Mouse (Mus musculus): Measurements from ENCODE around the gene Selenow. TPM values are rescaled to one million over a fixed set of nuclear protein-coding genes. Genes with fewer than 3 reads are reported as not detected.

Selenow gene
- polyA plus RNA-seq, 1 experiment from 2014 or later: 1,130 TPM

DNA sequence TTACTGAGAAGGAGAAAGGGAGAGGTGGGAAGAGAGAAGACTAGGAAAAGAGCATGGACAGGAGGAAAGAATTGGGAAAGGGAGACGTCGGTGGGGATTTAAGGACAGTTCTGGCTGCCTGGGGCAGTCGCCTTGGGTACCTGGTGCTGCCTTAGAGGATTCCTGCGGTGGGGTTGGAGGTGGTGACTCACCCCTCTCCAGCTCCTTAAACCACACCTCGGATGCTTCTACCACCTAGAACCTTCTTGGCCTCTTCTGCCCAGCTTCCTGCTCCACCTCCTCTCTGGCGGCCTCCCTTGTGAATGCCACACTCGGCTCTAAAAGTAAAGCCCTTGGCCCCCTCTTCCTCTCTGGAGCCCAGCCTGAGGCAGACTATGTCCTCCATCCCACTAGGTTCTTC lies 33.3 kb upstream of the Selenow start:
- Histone ChIP-seq H3K27me3 (0 out of 2 replicates have a peak, but pooled peaks cover 16% of the 10 kb centered on the region), H3K9me3 (no peaks in the 10 kb centered on the region), H3K27ac (no peak overlapping the region), H3K4me2 (peak overlapping the region; percentile 49), H3K4me1 (peaks cover 7% of the 10 kb centered on the region; the same call in 1 of the 2 replicates), H3K4me3 (replicated peaks) (peak overlapping the region; percentile 28), H3K36me3 (replicated peaks) (no peaks in the 10 kb centered on the region), H3K9ac (no peak overlapping the region)
- WGBS: 32% methylated on average over 5 of the region's 7 CpGs
- ATAC-seq (ENCODE audit: low FRiP score): no peak

DNA sequence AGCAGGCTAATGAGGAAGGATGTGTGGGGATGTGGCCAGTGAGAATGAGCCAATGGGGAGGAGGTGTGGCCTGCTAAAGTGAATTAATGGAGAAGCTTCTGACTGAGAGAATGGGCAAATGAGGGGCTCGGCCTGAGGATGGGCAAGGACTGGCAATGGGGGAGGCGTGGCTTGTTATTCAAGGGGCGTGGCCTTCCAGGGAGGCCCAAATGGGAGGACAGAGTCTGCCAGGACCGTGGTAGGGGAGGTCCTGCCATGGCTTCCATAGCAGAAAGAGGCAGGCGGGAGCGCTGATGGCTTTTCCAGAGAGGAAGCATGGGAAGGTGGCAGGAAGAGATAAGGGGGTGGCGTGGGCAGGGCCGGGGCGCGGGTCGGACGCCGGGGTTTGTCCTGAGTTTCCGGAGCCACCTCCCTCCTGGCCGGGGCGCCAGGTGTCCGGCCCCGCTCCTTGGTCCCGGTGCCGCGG lies 32.8 kb upstream of the Selenow start:
- Histone ChIP-seq H3K9me3 (no peaks in the 10 kb centered on the region), H3K27ac (no peak overlapping the region), H3K4me1 (peaks cover 7% of the 10 kb centered on the region; the same call in 1 of the 2 replicates), H3K4me3 (replicated peaks) (peak overlapping the region; percentile 28), H3K36me3 (replicated peaks) (no peaks in the 10 kb centered on the region), H3K4me2 (peak overlapping the region; percentile 49), H3K27me3 (0 out of 2 replicates have a peak, but pooled peaks cover 16% of the 10 kb centered on the region), H3K9ac (no peak overlapping the region; the same call in 1 of the 2 replicates)
- no peak for ATAC-seq (ENCODE audit: low FRiP score)
- WGBS: 4% methylated on average over 21 of the region's 21 CpGs

DNA sequence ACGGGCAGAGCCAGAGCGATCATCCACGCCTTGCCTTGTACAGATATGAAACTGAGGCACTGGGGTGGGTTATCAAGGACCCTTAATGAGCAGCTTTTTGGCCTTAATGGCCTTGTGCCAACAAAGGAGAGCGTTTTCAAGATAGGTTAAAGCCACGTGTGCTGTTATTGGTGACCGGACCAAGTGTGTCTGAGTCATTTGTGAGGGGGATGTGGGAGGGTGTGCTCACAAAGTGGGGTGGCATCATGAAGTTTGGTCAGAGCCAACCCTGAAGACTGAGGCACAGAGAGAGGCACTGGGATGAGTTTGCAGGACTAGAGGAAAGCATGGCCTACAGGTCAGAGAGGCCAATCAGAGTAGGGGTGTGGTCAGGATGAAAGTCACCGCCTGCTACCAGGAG lies 32.2 kb upstream of the Selenow start:
- ATAC-seq (ENCODE audit: low FRiP score): no peak
- WGBS: 90% methylated on average over 7 of the region's 7 CpGs
- H3K4me3 ChIP-seq (replicated peaks): no peak overlapping the region
- H3K9me3 ChIP-seq: no peaks in the 10 kb centered on the region
- peaks cover 7% of the 10 kb centered on the region; the same call in 1 of the 2 replicates for H3K4me1 ChIP-seq
- H3K27ac ChIP-seq: no peak overlapping the region
- no peak overlapping the region for H3K9ac ChIP-seq
- H3K4me2 ChIP-seq: no peak overlapping the region
- no peaks in the 10 kb centered on the region for H3K36me3 ChIP-seq (replicated peaks)
- peaks cover 16% of the 10 kb centered on the region; the same call in 1 of the 2 replicates for H3K27me3 ChIP-seq

- no peaks in the 10 kb centered on the region for H3K36me3 ChIP-seq (replicated peaks)
- H3K9me3 ChIP-seq: no peaks in the 10 kb centered on the region
- H3K27ac ChIP-seq: no peak overlapping the region
- no peak for ATAC-seq (ENCODE audit: low FRiP score)
- H3K4me1 ChIP-seq: peaks cover 10% of the 10 kb centered on the region
- WGBS: 94% methylated on average over 13 of the region's 13 CpGs
- peaks cover 18% of the 10 kb centered on the region; the same call in 1 of the 2 replicates for H3K27me3 ChIP-seq
- H3K4me2 ChIP-seq: no peak overlapping the region
- H3K4me3 ChIP-seq (replicated peaks): no peak overlapping the region
- H3K9ac ChIP-seq: no peak overlapping the region
Observed at GRCm38 (mm10) chr7:15953307-15954074, 31.3 kb upstream of the Selenow start.

- Histone ChIP-seq H3K4me1 (peaks cover 14% of the 10 kb centered on the region), H3K4me2 (no peak overlapping the region), H3K27me3 (peaks cover 29% of the 10 kb centered on the region; the same call in 1 of the 2 replicates), H3K9me3 (no peaks in the 10 kb centered on the region), H3K27ac (no peak overlapping the region), H3K9ac (no peak overlapping the region), H3K36me3 (replicated peaks) (no peaks in the 10 kb centered on the region), H3K4me3 (replicated peaks) (no peak overlapping the region)
- ATAC-seq (ENCODE audit: low FRiP score): no peak
- 78% methylated on average over 3 of the region's 3 CpGs for WGBS
Observed at GRCm38 (mm10) chr7:15952416-15952815, 30.2 kb upstream of the Selenow start.

GRCm38 (mm10) chr7:15950008-15950407 lies 27.8 kb upstream of the Selenow start:
- no peaks in the 10 kb centered on the region for H3K9me3 ChIP-seq
- H3K9ac ChIP-seq: no peak overlapping the region
- H3K4me2 ChIP-seq: no peak overlapping the region
- ATAC-seq (ENCODE audit: low FRiP score): no peak
- H3K27me3 ChIP-seq: peaks cover 18% of the 10 kb centered on the region; the same call in 1 of the 2 replicates
- H3K4me3 ChIP-seq (replicated peaks): no peak overlapping the region
- peaks cover 14% of the 10 kb centered on the region for H3K4me1 ChIP-seq
- H3K36me3 ChIP-seq (replicated peaks): no peaks in the 10 kb centered on the region
- no peak overlapping the region for H3K27ac ChIP-seq
- WGBS: 86% methylated on average over 15 of the region's 15 CpGs

GRCm38 (mm10) chr7:15949216-15949790 lies 27.1 kb upstream of the Selenow start:
- Histone ChIP-seq H3K27me3 (peaks cover 14% of the 10 kb centered on the region; the same call in 1 of the 2 replicates), H3K27ac (no peak overlapping the region), H3K4me3 (replicated peaks) (no peak overlapping the region), H3K9ac (no peak overlapping the region), H3K9me3 (no peaks in the 10 kb centered on the region), H3K4me2 (no peak overlapping the region), H3K4me1 (peaks cover 21% of the 10 kb centered on the region), H3K36me3 (replicated peaks) (peaks cover 2% of the 10 kb centered on the region; the same call in 1 of the 2 replicates)
- ATAC-seq (ENCODE audit: low FRiP score): no peak
- WGBS: 84% methylated on average over 7 of the region's 7 CpGs

GRCm38 (mm10) chr7:15948381-15948941 lies 26.3 kb upstream of the Selenow start:
- Histone ChIP-seq H3K36me3 (replicated peaks) (peaks cover 10% of the 10 kb centered on the region), H3K4me1 (peaks cover 23% of the 10 kb centered on the region), H3K4me3 (replicated peaks) (peak overlapping the region; percentile 18), H3K9ac (peak overlapping the region; percentile 33; the same call in 1 of the 2 replicates), H3K27ac (no peak overlapping the region), H3K27me3 (peaks cover 14% of the 10 kb centered on the region; the same call in 1 of the 2 replicates), H3K9me3 (no peaks in the 10 kb centered on the region), H3K4me2 (peak overlapping the region; percentile 46)
- ATAC-seq (ENCODE audit: low FRiP score): no peak
- WGBS: 6% methylated on average over 23 of the region's 23 CpGs

DNA sequence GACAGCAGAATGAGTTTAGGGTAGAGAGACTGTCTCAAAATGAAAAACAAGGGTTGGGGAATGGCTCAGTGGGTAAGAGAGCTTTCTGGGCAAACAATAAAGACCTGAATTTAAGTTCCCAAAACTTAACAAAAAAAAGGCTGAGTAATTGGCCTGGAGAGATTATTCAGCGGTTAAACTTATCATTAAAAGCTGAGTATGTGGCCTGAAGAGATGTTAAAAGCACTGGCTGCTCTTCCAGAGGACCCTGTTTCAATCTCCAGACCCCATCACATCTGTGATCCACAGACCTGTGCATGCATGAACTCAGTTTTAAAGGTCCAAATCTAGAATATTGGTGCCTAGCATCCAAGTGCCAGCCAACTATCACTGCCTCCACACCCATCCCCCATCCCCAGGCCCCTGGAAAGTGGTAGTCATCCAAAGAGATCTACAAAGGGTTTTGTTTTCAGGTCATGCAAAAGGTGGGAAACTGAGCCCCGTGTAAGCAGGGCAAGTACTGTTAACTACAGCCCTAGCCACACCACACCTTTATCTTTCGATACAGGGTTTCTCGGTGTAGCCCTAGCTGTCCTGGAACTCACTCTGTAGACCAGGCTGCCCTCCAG lies 25.6 kb upstream of the Selenow start:
- 0 out of 2 replicates have a peak overlapping the region, but pooled peaks have one; percentile 46 for H3K4me2 ChIP-seq
- no peak overlapping the region for H3K27ac ChIP-seq
- WGBS: 56% methylated on average over 4 of the region's 4 CpGs
- no peak overlapping the region for H3K4me3 ChIP-seq (replicated peaks)
- peaks cover 14% of the 10 kb centered on the region; the same call in 1 of the 2 replicates for H3K27me3 ChIP-seq
- peaks cover 23% of the 10 kb centered on the region for H3K4me1 ChIP-seq
- no peak for ATAC-seq (ENCODE audit: low FRiP score)
- H3K9ac ChIP-seq: no peak overlapping the region
- H3K9me3 ChIP-seq: no peaks in the 10 kb centered on the region
- peaks cover 17% of the 10 kb centered on the region for H3K36me3 ChIP-seq (replicated peaks)

DNA sequence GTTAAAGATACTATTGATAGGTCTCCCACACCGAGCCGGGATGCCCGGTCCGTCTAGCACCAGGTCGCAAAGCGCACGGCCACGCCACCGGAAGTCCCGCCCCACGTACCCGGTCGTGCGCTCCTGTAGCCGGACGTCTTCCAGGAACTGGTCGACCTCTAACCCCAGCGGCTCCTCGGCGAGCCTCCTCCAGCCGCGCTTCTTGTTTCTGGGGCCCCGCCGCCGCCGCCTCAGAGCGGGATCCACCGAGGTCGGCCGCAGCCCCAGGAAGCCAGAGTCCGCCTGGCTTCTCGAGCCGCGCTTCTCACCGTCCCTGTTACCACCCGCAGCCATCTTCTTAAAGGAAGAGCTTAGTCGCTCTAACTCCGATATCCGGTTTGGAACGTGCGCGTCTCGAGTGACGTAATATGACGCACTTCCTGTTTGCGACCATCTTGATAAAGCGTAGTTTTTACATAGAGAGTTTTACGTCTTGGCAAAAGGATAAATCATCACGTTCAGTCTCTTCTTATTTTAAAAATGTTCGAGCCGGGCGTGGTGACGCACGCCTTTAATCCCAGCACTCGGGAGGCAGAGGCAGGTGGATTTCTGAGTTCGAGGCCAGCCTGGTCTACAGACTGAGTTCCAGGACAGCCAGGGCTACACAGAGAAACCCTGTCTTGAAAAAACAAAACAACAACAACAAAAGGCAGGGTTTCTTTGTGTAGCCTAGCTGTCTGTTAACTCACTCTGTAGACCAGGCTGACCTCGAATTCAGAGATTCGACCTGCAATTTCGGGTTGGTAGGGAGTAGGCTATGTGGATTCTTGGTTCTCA lies 23.7 kb upstream of the Selenow start, which contains the start of gene Nop53:
Gene Nop53 (minus strand): TSS at position 354 of the 816 bp plus-strand sequence.
- 2% methylated on average over 59 of the region's 59 CpGs for WGBS
- ATAC-seq (ENCODE audit: low FRiP score): peak; percentile 95

GRCm38 (mm10) chr7:15945211-15945610 lies 23.0 kb upstream of the Selenow start:
- H3K9me3 ChIP-seq: no peaks in the 10 kb centered on the region
- peak overlapping the region; percentile 73 for H3K4me3 ChIP-seq (replicated peaks)
- H3K27ac ChIP-seq: no peak overlapping the region

More for the DNA sequence above, 23.7 kb upstream of the Selenow start, which contains the start of gene Nop53:
- Histone ChIP-seq H3K4me3 (replicated peaks) (peak within 1 kb of the TSS; percentile 73), H3K9me3 (no peaks in the 10 kb centered on the region), H3K4me1 (peaks cover 23% of the 10 kb centered on the region), H3K36me3 (replicated peaks) (peaks cover 35% of the 10 kb centered on the region), H3K27ac (peak within 1 kb of the TSS; percentile 92), H3K4me2 (peak within 1 kb of the TSS; percentile 80), H3K27me3 (peaks cover 14% of the 10 kb centered on the region; the same call in 1 of the 2 replicates), H3K9ac (peak within 1 kb of the TSS; percentile 72)

More at GRCm38 (mm10) chr7:15945211-15945610, 23.0 kb upstream of the Selenow start:
- Histone ChIP-seq H3K4me2 (peak overlapping the region; percentile 80), H3K36me3 (replicated peaks) (peaks cover 42% of the 10 kb centered on the region), H3K27me3 (peaks cover 14% of the 10 kb centered on the region; the same call in 1 of the 2 replicates), H3K4me1 (peaks cover 23% of the 10 kb centered on the region), H3K9ac (peak overlapping the region; percentile 72)
- ATAC-seq (ENCODE audit: low FRiP score): no peak
- 10% methylated on average over 8 of the region's 8 CpGs for WGBS
